Mouse (Mus musculus) C2C12 (cell line): Measurements from ENCODE around the gene Sorl1.

Experiments
- CEBPB ChIP-seq: IDR thresholded peaks from one replicate; pipeline ENCODE4 v1.6.1; 2011; ENCODE audit warnings: low read depth, mild to moderate bottlenecking, control low read depth, moderate library complexity
- CTCF ChIP-seq: IDR thresholded peaks from one replicate; pipeline ENCODE4 v1.5.1; 2011; ENCODE audit not compliant: control insufficient read depth, insufficient read depth, insufficient read length
- FOSL1 ChIP-seq: IDR thresholded peaks from one replicate; pipeline ENCODE4 v1.8.0; 2011; ENCODE audit warnings: mild to moderate bottlenecking, low read length; ENCODE audit not compliant: poor library complexity, insufficient read depth, severe bottlenecking
- MAX ChIP-seq: IDR thresholded peaks from one replicate; pipeline ENCODE4 v1.6.1; 2011; ENCODE audit warnings: mild to moderate bottlenecking, control low read depth
- MYOD1 ChIP-seq: IDR thresholded peaks from one replicate; pipeline ENCODE4 v1.6.1; 2011; ENCODE audit warnings: low read depth; ENCODE audit not compliant: control insufficient read depth, insufficient read length
- USF1 ChIP-seq: IDR thresholded peaks from one replicate; pipeline ENCODE4 v1.6.1; 2011; ENCODE audit warnings: low read depth, mild to moderate bottlenecking, control low read depth, moderate library complexity

DNA sequence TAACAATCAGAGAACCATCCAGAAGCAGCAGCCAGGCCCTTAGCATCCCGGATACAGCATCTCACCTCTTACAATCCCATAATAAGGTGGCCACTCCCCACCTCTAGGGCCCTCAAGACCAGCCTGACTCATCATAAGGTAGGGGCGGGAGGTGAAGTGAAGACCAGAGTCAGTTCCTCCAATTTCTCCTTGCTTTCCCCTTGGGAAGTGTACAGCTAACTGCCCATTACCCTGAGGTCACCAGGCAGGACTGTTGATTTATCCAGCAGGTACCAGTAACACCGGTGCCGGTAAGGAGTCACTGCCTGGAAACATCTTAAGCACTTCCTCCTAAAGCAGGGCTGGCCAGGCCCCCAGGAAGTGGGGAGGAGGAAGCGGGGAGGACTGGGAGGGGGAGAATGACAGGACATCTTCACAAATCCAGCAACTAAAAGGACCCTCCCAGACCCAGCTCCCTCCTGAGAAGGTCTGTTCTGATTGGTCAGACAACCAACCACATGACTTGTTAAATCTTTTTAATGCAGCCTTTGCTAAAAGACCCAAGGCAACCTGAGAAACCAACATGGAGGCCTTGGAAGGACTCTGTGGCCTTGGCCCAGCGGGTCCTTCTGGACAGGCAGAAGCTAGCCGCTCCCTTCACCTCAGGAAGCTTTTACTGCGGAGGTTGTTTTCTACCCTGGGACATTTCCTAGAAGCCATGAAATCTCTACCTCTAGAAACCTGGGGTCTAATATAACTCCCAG is 26.2 kb downstream of the Sorl1 start:
- no peak for TF ChIP-seq CTCF
- no peak for TF ChIP-seq USF1
- TF ChIP-seq CEBPB: no peak
- no peak for TF ChIP-seq MAX
- TF ChIP-seq FOSL1: no peak
- TF ChIP-seq MYOD1: no peak
